Mouse (Mus musculus): ENCODE data around the gene Jmjd8.
A peak's percentile ranks its signal among the peaks of the same experiment; 100 is the strongest.

Jmjd8 gene

DNA sequence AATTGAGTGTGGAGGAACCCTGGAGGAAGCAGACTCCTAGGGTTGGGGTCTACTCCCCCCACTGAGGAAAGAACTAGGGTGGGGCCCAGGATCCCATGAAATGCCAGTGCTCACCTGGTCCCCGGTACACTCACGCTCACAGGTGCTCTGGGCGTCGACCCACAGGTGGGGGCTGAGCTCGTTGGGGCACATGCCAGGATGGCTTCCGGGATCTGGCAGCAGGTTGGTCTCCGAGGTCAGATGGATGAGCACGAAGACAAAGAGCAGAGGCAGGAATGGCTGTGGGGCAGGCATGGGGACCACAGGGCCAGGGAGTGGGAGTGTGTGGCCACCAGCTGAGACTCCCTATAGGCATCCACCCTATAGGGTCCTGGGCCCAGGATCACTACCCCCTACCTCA, 51.1 kb downstream of the Jmjd8 start:
- no peak for DNase-seq

DNA sequence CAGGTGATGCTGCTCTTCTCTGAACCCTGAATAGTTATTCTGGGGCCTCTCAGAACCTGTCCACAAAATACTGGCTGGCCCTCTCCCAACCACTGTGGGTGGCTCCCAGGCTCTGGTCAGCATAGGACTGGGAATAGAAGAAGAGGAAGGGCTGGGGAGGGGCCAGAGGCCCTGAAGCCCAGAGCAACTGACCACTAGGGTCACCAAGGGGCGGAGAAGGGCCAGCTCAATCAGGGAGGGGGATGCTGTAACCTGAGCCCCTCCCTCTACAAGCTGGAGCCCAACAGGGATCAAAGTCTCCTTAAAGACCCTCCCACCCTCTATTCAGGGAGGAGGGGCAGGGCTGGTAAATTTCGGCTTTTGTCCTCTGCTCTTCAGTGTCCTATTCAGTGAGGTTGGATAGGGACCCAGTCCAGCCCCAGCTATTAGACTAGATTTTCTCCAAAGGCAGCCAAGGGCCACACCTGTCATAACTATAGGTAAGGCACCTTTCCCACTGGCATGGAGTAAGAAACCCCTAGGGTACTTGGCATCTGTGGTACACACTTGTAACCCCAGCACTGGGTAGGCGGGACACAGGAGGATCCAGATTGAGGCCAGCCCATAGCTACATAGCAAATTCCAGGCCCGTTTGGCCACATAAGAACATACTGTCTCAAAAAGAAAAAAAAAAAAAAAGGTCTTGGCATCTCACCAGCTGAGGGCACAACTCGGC, 51.7 kb downstream of the Jmjd8 start, which contains the start of gene Wfikkn1:
Gene Wfikkn1 (minus strand): TSS at position 663 of the 715 bp plus-strand sequence.
- peak; percentile 65 for DNase-seq

DNA sequence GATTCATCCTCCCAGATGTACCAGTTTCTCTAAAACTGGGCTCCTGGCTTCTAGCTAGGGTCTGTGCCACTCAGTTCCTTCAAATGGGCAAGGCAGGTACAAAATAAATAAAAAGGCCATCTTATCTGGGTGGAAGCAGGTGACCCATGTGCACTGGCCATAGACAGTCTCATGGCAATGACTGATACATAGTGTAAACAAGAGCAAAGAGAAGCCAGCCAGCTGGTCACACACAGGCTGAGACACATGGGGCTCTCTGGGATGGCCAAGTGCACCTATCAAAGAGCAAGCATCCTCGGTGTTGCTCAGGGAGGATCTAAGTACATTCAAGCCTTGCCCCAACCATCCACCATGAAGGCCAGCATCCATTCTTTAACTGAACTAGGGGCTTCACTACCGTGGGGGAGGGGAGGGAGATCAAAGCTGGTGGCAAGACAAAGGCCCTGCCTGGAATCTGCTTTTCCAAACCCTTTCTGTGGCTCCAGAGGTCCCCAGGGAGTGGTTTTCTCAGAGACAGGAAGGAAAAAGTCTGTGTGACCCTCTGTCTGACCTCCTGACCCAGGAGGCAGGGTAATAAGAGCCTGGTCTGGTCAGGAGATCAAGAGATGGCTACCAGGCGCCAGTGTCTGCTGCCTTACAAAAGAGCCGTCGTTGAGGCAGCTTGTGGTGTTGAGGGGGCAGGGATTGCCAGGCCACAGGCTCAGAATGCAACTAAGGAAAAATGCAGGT, 52.4 kb downstream of the Jmjd8 start:
- peak; percentile 86 for DNase-seq

Data from embryo, embryonic 11 days (tissue).